Mouse (Mus musculus): Measurements from ENCODE around the gene Slc7a11. TPM values are rescaled to one million over a fixed set of nuclear protein-coding genes. Genes with fewer than 3 reads are reported as not detected.

Slc7a11 gene
- total RNA-seq (2023): 0.24 to 1.7 TPM (median 0.71 TPM) in 4 replicates

DNA sequence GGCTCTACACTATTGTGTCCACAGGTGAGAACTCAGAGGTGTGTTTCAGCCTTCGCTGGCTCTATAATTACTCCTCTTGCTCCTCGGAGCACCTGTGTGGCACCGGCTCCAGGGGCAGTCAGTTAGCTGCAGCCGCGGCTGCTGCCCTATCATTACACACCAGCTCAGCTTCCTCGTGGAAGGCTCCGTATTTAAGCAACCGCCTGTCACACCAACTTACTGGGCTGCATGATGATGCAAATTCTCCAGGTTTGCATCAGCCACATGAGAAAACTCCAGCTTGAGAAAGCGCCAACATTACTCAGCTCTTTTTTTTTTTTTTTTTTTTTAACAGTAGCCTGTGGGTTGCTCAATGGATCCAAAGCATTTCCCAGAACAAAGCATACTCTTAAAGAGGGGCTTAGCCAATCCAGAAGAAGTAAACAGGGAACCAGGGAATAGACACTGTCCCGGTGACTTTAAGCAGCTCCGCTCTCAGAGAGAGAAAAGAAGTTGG lies at the start of gene Slc7a11:
Gene Slc7a11, minus strand, starts transcription at position 194 of the 496 bp plus-strand sequence.

